Mouse (Mus musculus): ENCODE results near the gene Zfp488. TPM values are rescaled to one million over a fixed set of nuclear protein-coding genes. Genes with fewer than 3 reads are reported as not detected.
A peak's percentile ranks its signal among the peaks of the same experiment; 100 is the strongest.

Gene Zfp488
- polyA plus RNA-seq, 1 experiment, result not detected

GRCm38 (mm10) chr14:33974752-33975151, 3.8 kb downstream of the Zfp488 start:
- 64% methylated on average over 5 of the region's 5 CpGs for WGBS

GRCm38 (mm10) chr14:33972679-33973078, 5.9 kb downstream of the Zfp488 start:
- TF ChIP-seq CTCF (IDR thresholded peaks at IDR 0.05; ENCODE audit: extremely low read depth, insufficient read length, insufficient replicate concordance, low read depth, low read length) (no peak), POLR2A (IDR thresholded peaks at IDR 0.05; ENCODE audit: low read depth, low read length) (no peak)
- H3K27ac ChIP-seq (ENCODE audit: insufficient read depth, low read depth, low read length), result no peak overlapping the region
- WGBS, result 41% methylated on average over 7 of the region's 7 CpGs
- H3K4me1 ChIP-seq (ENCODE audit: control insufficient read depth, insufficient read depth, insufficient read length, low read length), result no peaks in the 10 kb centered on the region
- H3K4me3 ChIP-seq (ENCODE audit: low read depth, low read length), result no peak overlapping the region
- no peaks in the 10 kb centered on the region for H3K36me3 ChIP-seq (ENCODE audit: control insufficient read depth, insufficient read depth, low read length)
- H3K27me3 ChIP-seq (ENCODE audit: control insufficient read depth, insufficient read depth, low read length), result no peaks in the 10 kb centered on the region

More at GRCm38 (mm10) chr14:33974752-33975151, 3.8 kb downstream of the Zfp488 start:
- Histone ChIP-seq H3K27me3 (ENCODE audit: control insufficient read depth, insufficient read depth, low read length) (no peaks in the 10 kb centered on the region), H3K27ac (ENCODE audit: insufficient read depth, low read depth, low read length) (no peak overlapping the region), H3K4me3 (ENCODE audit: low read depth, low read length) (no peak overlapping the region), H3K4me1 (ENCODE audit: control insufficient read depth, insufficient read depth, insufficient read length, low read length) (no peaks in the 10 kb centered on the region), H3K36me3 (ENCODE audit: control insufficient read depth, insufficient read depth, low read length) (no peaks in the 10 kb centered on the region)
- TF ChIP-seq CTCF (IDR thresholded peaks at IDR 0.05; ENCODE audit: extremely low read depth, insufficient read length, insufficient replicate concordance, low read depth, low read length), result no peak
- no peak for TF ChIP-seq POLR2A (IDR thresholded peaks at IDR 0.05; ENCODE audit: low read depth, low read length)

DNA sequence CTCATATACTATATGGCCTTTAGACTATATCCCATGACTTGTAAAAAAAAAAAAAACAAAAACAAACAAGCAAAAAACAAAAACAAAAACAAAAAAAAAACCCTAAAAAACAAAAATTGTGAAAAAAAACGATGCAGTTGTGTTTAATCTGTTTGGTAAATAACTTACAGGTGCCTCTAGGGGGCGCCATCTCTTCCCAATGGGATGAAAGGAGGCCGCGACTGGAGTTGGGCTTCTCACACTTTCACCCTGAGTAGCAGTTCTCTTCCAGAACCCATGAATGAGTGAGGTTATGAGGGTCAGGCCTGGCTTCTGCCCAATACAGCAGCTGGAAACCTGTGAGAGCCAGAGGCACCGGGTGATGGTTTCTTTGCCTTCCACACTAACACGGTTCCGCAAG, 12.9 kb downstream of the Zfp488 start:
- H3K27me3 ChIP-seq (ENCODE audit: control insufficient read depth, insufficient read depth, low read length), result no peaks in the 10 kb centered on the region

DNA sequence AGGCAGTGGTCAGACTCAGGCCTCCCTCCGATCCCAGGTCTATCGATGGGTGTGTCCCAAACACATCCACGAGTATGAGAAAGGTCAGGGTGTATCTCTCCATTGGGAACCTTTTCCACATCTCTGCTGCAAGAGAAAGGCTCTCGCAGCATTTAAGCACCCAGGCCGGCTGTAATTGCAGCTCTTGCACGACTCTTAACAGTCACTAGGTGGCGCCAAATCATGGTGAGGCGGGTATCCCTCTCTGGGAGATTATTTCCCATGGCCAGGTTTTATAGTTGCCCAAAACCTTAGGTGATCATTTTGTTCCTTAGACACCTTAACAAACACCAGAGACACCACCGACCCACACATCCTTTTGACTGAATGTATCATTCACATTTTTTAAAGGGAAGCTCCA, 19.2 kb downstream of the Zfp488 start:
- H3K36me3 ChIP-seq (ENCODE audit: control insufficient read depth, insufficient read depth, low read length), result no peaks in the 10 kb centered on the region
- no peaks in the 10 kb centered on the region for H3K4me1 ChIP-seq (ENCODE audit: control insufficient read depth, insufficient read depth, insufficient read length, low read length)
- 13% methylated on average over 9 of the region's 9 CpGs for WGBS
- no peak overlapping the region for H3K4me3 ChIP-seq (ENCODE audit: low read depth, low read length)
- H3K27me3 ChIP-seq (ENCODE audit: control insufficient read depth, insufficient read depth, low read length), result no peaks in the 10 kb centered on the region
- TF ChIP-seq CTCF (IDR thresholded peaks at IDR 0.05; ENCODE audit: extremely low read depth, insufficient read length, insufficient replicate concordance, low read depth, low read length) (peak; percentile 43; the same call in 1 of the 2 replicates), POLR2A (IDR thresholded peaks at IDR 0.05; ENCODE audit: low read depth, low read length) (no peak)
- H3K27ac ChIP-seq (ENCODE audit: insufficient read depth, low read depth, low read length), result no peak overlapping the region

More for the DNA sequence above, 12.9 kb downstream of the Zfp488 start:
- Histone ChIP-seq H3K4me1 (ENCODE audit: control insufficient read depth, insufficient read depth, insufficient read length, low read length) (no peaks in the 10 kb centered on the region), H3K4me3 (ENCODE audit: low read depth, low read length) (no peak overlapping the region), H3K36me3 (ENCODE audit: control insufficient read depth, insufficient read depth, low read length) (no peaks in the 10 kb centered on the region), H3K27ac (ENCODE audit: insufficient read depth, low read depth, low read length) (no peak overlapping the region)
- whole genome bisulfite sequencing, result 56% methylated on average over 7 of the region's 7 CpGs
- TF ChIP-seq CTCF (IDR thresholded peaks at IDR 0.05; ENCODE audit: extremely low read depth, insufficient read length, insufficient replicate concordance, low read depth, low read length), result no peak; the same call in 1 of the 2 replicates

GRCm38 (mm10) chr14:33958841-33959240, 19.7 kb downstream of the Zfp488 start:
- no peak overlapping the region for H3K4me3 ChIP-seq (ENCODE audit: low read depth, low read length)
- no peaks in the 10 kb centered on the region for H3K27me3 ChIP-seq (ENCODE audit: control insufficient read depth, insufficient read depth, low read length)
- H3K36me3 ChIP-seq (ENCODE audit: control insufficient read depth, insufficient read depth, low read length), result no peaks in the 10 kb centered on the region
- 48% methylated on average over 3 of the region's 3 CpGs for WGBS
- no peak overlapping the region for H3K27ac ChIP-seq (ENCODE audit: insufficient read depth, low read depth, low read length)
- H3K4me1 ChIP-seq (ENCODE audit: control insufficient read depth, insufficient read depth, insufficient read length, low read length), result no peaks in the 10 kb centered on the region
- TF ChIP-seq POLR2A (IDR thresholded peaks at IDR 0.05; ENCODE audit: low read depth, low read length), result no peak
- TF ChIP-seq CTCF (IDR thresholded peaks at IDR 0.05; ENCODE audit: extremely low read depth, insufficient read length, insufficient replicate concordance, low read depth, low read length), result no peak

- H3K4me3 ChIP-seq (ENCODE audit: low read depth, low read length), result no peak overlapping the region
- H3K36me3 ChIP-seq (ENCODE audit: control insufficient read depth, insufficient read depth, low read length), result no peaks in the 10 kb centered on the region
- H3K27ac ChIP-seq (ENCODE audit: insufficient read depth, low read depth, low read length), result no peak overlapping the region
- 75% methylated on average over 4 of the region's 4 CpGs for WGBS
- TF ChIP-seq CTCF (IDR thresholded peaks at IDR 0.05; ENCODE audit: extremely low read depth, insufficient read length, insufficient replicate concordance, low read depth, low read length) (no peak), POLR2A (IDR thresholded peaks at IDR 0.05; ENCODE audit: low read depth, low read length) (no peak)
- H3K4me1 ChIP-seq (ENCODE audit: control insufficient read depth, insufficient read depth, insufficient read length, low read length), result no peaks in the 10 kb centered on the region
- no peaks in the 10 kb centered on the region for H3K27me3 ChIP-seq (ENCODE audit: control insufficient read depth, insufficient read depth, low read length)
Measured at GRCm38 (mm10) chr14:33958186-33958585, 20.4 kb downstream of the Zfp488 start.

DNA sequence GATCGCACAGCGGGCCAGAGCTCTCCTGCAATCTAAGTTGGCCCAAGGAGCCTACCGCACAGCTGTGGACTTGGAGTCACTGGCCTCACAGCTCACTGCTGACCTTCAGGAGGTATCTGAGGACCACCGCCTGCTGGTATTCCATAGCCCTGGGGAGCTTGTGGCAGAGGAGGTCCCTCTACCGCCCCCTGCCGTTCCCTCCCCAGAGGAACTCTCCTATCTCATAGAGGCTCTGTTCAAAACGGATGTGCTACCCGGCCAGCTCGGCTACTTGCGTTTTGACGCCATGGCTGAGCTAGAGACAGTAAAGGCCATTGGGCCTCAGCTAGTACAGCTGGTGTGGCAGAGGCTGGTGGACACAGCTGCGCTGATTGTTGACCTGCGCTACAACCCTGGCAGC, 22.5 kb downstream of the Zfp488 start:
- H3K4me3 ChIP-seq (ENCODE audit: low read depth, low read length), result no peak overlapping the region
- no peaks in the 10 kb centered on the region for H3K4me1 ChIP-seq (ENCODE audit: control insufficient read depth, insufficient read depth, insufficient read length, low read length)
- no peaks in the 10 kb centered on the region for H3K27me3 ChIP-seq (ENCODE audit: control insufficient read depth, insufficient read depth, low read length)
- H3K36me3 ChIP-seq (ENCODE audit: control insufficient read depth, insufficient read depth, low read length), result no peaks in the 10 kb centered on the region
- no peak for TF ChIP-seq CTCF (IDR thresholded peaks at IDR 0.05; ENCODE audit: extremely low read depth, insufficient read length, insufficient replicate concordance, low read depth, low read length)
- no peak for TF ChIP-seq POLR2A (IDR thresholded peaks at IDR 0.05; ENCODE audit: low read depth, low read length)
- H3K27ac ChIP-seq (ENCODE audit: insufficient read depth, low read depth, low read length), result no peak overlapping the region
- 66% methylated on average over 13 of the region's 13 CpGs for WGBS

DNA sequence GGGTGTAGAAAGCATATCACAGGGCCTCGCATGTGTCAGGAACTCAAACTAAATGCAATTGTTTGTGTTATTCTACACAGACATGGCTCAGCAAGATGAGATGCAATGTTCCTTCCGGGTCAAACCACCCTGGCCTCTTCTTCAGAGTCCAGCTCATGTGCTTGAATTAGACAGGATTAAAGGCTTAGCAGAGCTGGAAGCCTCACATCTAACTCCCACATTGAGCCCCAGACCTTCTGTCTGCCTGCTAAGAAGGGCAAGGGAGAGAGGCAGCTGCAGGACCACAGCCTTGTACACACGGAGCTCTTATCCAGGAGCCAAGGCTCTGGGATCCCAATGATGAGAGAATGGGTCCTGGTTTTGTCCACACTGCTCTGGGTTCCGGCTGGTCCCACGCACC, 24.8 kb downstream of the Zfp488 start, which contains the start of gene Rbp3:
Gene Rbp3 (plus strand): TSS at position 243 of the 400 bp plus-strand sequence.
- Histone ChIP-seq H3K27me3 (ENCODE audit: control insufficient read depth, insufficient read depth, low read length) (no peaks in the 10 kb centered on the region), H3K27ac (ENCODE audit: insufficient read depth, low read depth, low read length) (no peak within 1 kb of the TSS), H3K36me3 (ENCODE audit: control insufficient read depth, insufficient read depth, low read length) (no peaks in the 10 kb centered on the region), H3K4me3 (ENCODE audit: low read depth, low read length) (no peak within 1 kb of the TSS), H3K4me1 (ENCODE audit: control insufficient read depth, insufficient read depth, insufficient read length, low read length) (no peaks in the 10 kb centered on the region)
- TF ChIP-seq POLR2A (IDR thresholded peaks at IDR 0.05; ENCODE audit: low read depth, low read length) (no peak), CTCF (IDR thresholded peaks at IDR 0.05; ENCODE audit: extremely low read depth, insufficient read length, insufficient replicate concordance, low read depth, low read length) (no peak)
- 82% methylated on average over 5 of the region's 5 CpGs for whole genome bisulfite sequencing
